Mouse (Mus musculus) kidney, embryonic 15.5 days (tissue): ENCODE data around the gene Pnisr. TPM values are rescaled to one million over a fixed set of nuclear protein-coding genes. Genes with fewer than 3 reads are reported as not detected.

Experiments
- ATAC-seq: fragments of 200-750 bp; cut with Nextera tagmentation; replicated peaks from 2 replicates; pipeline ENCODE4 v1.8.0; 2017; ENCODE audit warnings: moderate TSS enrichment; ENCODE audit not compliant: low FRiP score
- H3K27ac ChIP-seq: fragments of 300-500 bp; sonication (generic); 2 replicates; pipeline ENCODE4 v1.5.1; 2015; ENCODE audit warnings: mild to moderate bottlenecking, inconsistent platforms
- H3K27me3 ChIP-seq: fragments of 300-500 bp; sonication (generic); 2 replicates; pipeline ENCODE4 v1.6.1; 2015; ENCODE audit warnings: inconsistent platforms
- H3K36me3 ChIP-seq: fragments of 300-500 bp; sonication (generic); 2 replicates; pipeline ENCODE4 v1.6.1; 2015; ENCODE audit warnings: inconsistent platforms
- H3K4me1 ChIP-seq: fragments of 300-500 bp; sonication (generic); 2 replicates; pipeline ENCODE4 v1.6.1; 2015; ENCODE audit warnings: inconsistent platforms
- H3K4me2 ChIP-seq: fragments of 300-500 bp; sonication (generic); 2 replicates; pipeline ENCODE4 v1.6.1; 2015; ENCODE audit warnings: moderate library complexity, mild to moderate bottlenecking, inconsistent platforms
- H3K4me3 ChIP-seq: fragments of 300-500 bp; sonication (generic); replicated peaks from 2 replicates; pipeline ENCODE4 v1.5.1; 2015; ENCODE audit warnings: mild to moderate bottlenecking, inconsistent platforms
- H3K9ac ChIP-seq: fragments of 300-500 bp; sonication (generic); 2 replicates; pipeline ENCODE4 v1.6.1; 2015; ENCODE audit warnings: mild to moderate bottlenecking, inconsistent platforms
- H3K9me3 ChIP-seq: fragments of 300-500 bp; sonication (generic); replicated peaks from 2 replicates; pipeline ENCODE4 v1.6.1; 2016; ENCODE audit warnings: inconsistent platforms
- WGBS: fragments of 180-500 bp; shearing (Covaris S2); methylation state at CpG from one replicate; pipeline ENCODE4 v1.1.7; 2015; ENCODE audit warnings: mixed read lengths; 5-methylcytosine and 5-hydroxymethylcytosine counted together
- polyA plus RNA-seq: library from polyadenylated mRNA; unstranded; fragments of >200 nt; fragmentation: Nextera tagmentation; extraction: Ambion mirVana; gene quantifications from 2 replicates; pipeline ENCODE4 v1.2.1, GENCODE M21; 2015

The Pnisr gene
- polyA plus RNA-seq, 1 experiment from 2014 or later, result 139 TPM

- peak within 1 kb of the TSS; percentile 64 for H3K9ac ChIP-seq
- no peaks in the 10 kb centered on the region for H3K9me3 ChIP-seq
- H3K36me3 ChIP-seq, result peaks cover 16% of the 10 kb centered on the region
- peak within 1 kb of the TSS; percentile 75 for H3K4me3 ChIP-seq
- no peaks in the 10 kb centered on the region for H3K27me3 ChIP-seq
- H3K27ac ChIP-seq, result peak within 1 kb of the TSS; percentile 97
- peak; percentile 96 for ATAC-seq
- peak within 1 kb of the TSS; percentile 72 for H3K4me2 ChIP-seq
- WGBS, result under 1% methylated on average over 50 of the region's 51 CpGs
- H3K4me1 ChIP-seq, result peaks cover 8% of the 10 kb centered on the region
These were observed 32.3 kb downstream of the Pnisr start, which contains the start of gene Coq3 for GRCm38 (mm10) chr4:21879565-21880220. Coq3 (plus strand) TSS chr4:21879673.

GRCm38 (mm10) chr4:21882806-21883205 lies 35.4 kb downstream of the Pnisr start:
- Histone ChIP-seq H3K27me3 (no peaks in the 10 kb centered on the region), H3K27ac (no peak overlapping the region), H3K4me3 (no peak overlapping the region), H3K9me3 (no peaks in the 10 kb centered on the region), H3K36me3 (no peaks in the 10 kb centered on the region), H3K4me2 (no peak overlapping the region), H3K4me1 (peaks cover 8% of the 10 kb centered on the region), H3K9ac (no peak overlapping the region)
- WGBS, result 92% methylated on average over 6 of the region's 6 CpGs
- ATAC-seq, result no peak

- Histone ChIP-seq H3K4me2 (no peak overlapping the region), H3K4me3 (no peak overlapping the region), H3K27me3 (no peaks in the 10 kb centered on the region), H3K9ac (no peak overlapping the region), H3K27ac (no peak overlapping the region), H3K9me3 (no peaks in the 10 kb centered on the region), H3K36me3 (no peaks in the 10 kb centered on the region), H3K4me1 (no peaks in the 10 kb centered on the region)
- ATAC-seq, result no peak
- 82% methylated on average over 8 of the region's 8 CpGs for WGBS
These were observed 38.4 kb downstream of the Pnisr start for GRCm38 (mm10) chr4:21885831-21886230.

Other genes starting within 250 kb of the Pnisr start
- gene Prdm13, start 161.6 kb upstream of the Pnisr start, polyA plus RNA-seq, result not detected in 2 replicates
- gene Ccnc, start 119.9 kb upstream of the Pnisr start, polyA plus RNA-seq, result 41.1 and 47.5 TPM in 2 replicates
- 6.8 and 9.9 TPM in 2 replicates for gene Usp45, start 80.4 kb upstream of the Pnisr start, polyA plus RNA-seq
- 9.7 and 11.5 TPM in 2 replicates for gene Tstd3, start 80.4 kb upstream of the Pnisr start, polyA plus RNA-seq
- 13.0 and 13.1 TPM in 2 replicates for gene Coq3, start 32.1 kb downstream of the Pnisr start, polyA plus RNA-seq
- 4.1 and 4.6 TPM in 2 replicates for gene Faxc, start 83.7 kb downstream of the Pnisr start, polyA plus RNA-seq